Mouse (Mus musculus): ENCODE data around the gene Prkd3.

Gene Prkd3

DNA sequence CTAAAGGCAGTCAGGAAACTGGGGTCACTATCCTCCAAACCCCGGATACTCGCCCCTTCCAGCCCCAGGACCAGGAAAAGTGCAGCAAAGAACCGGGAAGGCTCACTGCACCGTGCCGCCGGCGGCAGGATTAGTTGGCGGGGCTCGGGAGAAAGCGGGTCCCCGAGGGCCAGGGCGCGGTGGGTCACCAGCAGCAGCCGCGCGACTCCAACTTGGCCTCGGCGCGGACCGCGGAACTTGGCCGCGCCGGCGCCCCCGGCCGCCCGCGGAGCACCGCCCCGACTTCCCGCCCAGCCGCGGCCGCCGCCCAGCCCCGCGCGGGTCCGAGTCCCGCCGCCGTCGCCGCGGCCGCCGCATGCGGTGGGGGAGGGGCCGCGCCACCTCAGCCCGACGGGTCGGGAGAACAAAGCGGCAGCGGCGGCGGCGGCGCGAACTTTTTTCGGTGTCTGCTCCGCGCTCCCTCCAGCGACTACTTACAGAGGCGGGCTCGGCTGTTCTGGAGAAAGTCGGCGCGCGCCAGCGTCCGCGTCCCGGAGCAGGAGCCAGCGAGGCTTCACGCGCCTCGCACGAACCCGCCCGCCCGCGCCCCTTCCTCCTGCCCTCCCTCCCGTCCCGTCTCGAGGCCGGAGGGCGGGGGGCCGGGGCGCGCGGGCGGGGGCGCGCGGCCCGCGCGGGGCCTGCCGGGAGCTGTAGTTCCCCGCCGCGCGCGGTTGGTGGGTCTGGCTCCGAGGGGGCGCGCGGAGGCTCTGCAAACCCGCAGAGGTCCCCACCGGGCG, at the start of gene Prkd3:
Gene Prkd3, minus strand, starts transcription at position 609 of the 776 bp plus-strand sequence.
- peak; percentile 63 to 67 for DNase-seq

DNA sequence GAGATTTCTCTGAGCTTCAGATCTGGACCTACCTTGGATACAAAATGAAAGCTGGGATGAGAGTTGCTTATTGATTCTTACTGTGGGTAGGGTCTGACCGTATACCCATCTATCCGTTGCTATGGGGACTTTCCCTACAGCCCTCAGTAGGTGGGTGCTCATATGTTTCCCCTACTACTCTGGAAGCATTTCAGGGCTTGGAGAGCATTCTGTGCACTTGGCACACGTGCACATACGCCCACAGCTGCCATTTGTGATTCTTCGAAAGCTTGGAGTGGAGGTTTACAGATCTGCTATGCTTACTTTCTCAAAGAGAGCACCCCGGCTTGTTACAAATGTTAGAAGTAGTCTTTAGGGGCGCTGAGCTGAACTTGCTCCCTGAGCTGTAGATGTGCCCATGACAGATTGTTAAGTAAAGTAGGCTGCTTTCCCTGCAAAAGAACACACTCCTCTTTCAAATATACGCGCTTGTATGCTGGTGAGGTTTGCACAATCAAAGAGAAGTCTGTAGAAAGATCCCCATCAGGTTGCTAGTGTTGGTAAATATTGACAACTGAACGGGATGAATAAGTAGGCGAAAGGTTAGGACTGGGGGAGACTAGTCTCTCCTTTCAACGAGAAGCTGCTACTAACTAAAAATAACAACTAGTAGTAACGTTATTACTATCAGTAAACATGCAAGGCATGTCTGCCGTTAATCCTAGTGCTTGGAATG, 49.3 kb upstream of the Prkd3 start:
- no peak for DNase-seq

DNA sequence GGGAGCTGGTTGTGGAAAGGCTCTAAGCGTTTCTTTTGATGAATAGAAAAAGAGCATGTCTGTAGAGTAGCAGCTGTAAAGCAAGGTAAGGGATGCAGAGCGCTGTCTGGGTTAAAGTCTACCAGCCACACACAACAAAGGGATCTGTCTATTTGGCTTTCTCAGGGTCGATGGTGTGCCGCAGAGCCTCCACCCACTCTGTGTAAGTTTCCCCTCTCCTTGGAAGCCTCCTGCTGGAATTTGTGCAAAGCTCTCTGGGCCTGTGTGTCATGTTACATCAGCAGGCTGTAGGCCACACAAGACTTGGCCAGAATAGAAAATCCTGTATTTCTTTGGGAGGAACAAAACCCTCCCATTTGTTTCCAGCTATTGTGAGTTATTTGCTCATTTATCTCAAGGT, 48.4 kb upstream of the Prkd3 start:
- DNase-seq, result no peak

DNA sequence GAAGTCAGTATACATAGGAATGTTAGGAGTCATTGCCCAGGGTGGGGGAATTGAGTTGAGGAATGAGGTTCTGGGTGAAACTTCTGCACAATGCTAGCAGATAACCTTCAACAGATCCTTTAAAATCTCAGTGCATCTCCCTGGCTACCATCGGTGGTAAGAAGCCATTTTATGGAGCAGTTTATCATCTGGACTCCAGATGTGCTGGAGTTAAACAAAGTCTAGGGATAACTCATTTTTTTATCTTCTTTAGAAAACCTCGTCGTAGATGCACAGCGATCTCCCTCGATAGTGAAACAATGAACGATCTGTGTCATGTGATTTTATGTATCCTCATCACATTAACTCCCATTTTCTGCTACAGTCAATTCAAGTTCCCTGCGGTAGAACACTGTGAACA, 48.0 kb upstream of the Prkd3 start:
- DNase-seq, result no peak

DNA sequence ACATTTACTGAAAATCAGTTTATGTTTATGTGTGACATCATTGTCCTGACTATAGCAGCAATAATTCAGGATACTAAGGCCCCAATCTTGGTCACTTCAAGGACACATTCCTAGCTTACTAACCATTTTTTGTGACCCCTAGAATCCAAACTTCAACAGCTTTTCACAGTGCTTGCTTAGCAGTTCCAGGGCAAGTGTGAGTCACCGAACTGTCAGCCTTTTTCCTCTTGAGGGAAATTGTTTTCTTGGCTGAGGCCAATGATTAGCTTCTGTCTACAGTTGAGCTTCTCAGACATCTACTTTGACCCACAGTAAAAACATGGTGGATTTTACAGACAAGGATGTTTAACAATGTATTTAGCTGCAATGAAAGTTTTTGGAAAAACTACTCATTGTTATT, 43.6 kb upstream of the Prkd3 start:
- DNase-seq, result no peak

DNA sequence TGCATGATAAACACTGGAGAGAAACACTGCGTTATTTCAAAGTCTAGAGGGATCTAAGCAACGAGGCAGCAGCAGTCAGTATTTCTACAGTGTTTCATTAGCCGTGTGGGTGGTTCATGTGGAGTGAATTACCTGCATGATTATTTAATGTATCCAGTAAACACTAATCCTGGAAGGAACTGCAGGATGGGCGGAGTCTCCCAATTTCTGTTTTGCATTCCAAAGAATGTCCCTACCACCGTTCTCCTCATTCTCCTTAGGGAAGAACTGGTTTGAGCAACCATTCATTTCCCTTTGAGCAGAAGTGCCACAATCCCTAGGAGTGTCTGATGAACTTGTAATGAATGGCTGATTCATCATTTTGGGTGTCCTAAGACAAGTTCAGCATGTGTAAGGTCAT, 39.6 kb upstream of the Prkd3 start:
- DNase-seq, result no peak

DNA sequence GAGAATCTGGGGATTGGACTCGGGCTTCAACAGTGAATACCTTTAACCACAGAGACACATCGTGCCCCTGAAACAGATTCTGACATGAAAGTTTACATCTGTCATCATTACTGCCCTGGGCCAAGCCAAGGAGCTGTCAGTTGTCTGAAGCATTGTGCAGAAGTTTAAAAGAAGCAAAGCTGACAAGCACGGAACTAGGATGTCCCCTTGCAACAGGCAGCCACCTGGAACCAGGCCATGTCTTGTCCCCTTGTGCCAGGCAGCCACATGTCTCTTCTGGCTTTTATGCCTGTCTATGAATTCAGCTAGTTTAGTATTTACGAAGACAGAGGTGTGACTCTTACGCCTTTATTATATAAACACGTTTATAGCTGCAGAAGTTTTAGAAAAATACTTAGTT, 37.7 kb upstream of the Prkd3 start:
- DNase-seq, result no peak

DNA sequence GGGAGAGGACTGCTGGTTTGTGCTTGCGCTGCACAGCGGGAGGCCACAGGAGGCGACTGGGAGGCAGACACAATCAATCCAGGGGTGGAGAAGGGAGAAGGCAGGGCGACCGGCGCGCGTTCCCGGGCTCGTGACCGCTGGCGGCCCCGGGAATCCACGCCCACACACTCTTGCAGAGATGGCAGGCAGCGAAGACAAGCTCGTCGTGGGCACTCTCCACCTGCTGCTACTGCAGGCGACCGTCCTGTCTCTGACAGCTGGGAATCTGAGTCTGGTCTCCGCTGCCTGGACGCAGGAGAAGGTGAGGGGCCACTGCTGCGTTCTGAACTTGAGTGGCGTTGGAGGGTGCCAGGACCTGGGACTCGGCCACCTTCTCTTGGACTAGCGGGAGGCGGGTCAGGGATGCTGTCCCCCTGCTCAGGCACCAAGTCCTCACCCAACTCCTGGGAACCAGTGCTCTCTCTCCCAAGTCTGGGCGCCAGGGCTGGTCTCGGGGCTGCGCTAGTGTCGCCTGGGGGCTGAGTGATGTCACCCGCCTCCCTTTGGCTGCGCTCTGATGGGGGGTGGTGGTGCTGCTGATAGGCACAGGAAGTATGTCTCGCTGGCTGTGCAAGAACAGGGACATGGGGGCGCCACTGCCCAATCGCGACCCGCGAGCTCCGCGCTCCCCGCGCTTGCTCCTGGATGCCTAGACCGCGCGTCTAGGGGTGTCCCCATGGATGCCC, 31.6 kb upstream of the Prkd3 start:
- peak; percentile 45 to 55 for DNase-seq

DNA sequence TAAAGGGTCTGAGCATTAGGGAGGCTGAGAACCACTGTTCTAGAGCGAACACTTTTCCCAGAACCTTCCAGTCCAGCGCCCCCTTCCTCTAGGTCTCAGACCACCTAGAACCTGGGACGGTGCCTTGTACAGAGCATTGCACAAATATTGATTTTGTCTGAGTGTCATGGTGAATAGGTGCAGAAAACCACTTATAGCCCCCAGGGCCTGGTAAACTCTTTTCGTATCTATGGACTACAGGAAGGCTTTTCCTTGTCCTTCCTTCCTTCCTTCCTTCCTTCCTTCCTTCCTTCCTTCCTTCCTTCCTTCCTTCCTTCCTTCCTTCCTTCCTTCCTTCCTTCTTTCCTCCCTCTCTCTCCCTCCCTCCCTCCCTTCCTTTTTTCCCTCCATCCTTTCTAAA, 31.0 kb upstream of the Prkd3 start, which contains the start of gene Qpct:
Gene Qpct, plus strand, starts transcription at position 301 of the 400 bp plus-strand sequence.
- no peak for DNase-seq

DNA sequence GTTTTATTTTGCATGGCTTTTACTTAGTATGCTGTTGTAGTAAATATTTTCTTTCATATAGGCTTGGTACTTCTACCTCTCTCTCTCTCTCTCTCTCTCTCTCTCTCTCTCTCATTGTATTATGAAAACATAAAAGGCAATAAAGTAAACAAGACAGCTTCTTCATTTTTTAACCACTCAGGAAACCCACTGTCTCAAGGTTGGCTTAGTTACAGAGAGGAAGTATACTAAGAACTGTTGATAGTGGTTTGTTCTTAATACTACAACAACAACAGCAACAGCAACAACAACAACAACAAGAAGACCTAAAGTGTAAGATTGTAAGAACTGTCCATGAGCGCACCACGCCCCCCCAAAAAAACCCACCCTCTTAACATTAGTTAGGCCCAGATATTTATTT, 23.1 kb upstream of the Prkd3 start:
- no peak for DNase-seq

DNA sequence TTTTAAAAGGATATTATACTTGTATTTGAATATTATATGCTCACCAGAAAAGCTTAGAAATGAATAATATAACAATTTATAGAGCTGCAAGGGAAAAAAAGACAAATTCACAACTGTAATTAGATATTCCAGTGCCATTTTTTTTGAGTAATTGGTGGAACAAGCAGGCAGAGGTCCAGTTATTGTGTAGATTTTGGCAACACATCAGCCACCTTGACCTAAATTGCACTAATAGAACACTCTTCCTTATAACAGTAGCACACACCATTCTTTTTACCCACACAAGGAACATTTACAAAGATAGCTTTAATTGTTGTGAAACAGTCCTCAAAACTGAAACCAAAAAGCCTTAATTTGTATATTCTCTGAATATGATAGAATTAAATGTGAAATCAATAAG, 19.0 kb upstream of the Prkd3 start:
- DNase-seq, result no peak

DNA sequence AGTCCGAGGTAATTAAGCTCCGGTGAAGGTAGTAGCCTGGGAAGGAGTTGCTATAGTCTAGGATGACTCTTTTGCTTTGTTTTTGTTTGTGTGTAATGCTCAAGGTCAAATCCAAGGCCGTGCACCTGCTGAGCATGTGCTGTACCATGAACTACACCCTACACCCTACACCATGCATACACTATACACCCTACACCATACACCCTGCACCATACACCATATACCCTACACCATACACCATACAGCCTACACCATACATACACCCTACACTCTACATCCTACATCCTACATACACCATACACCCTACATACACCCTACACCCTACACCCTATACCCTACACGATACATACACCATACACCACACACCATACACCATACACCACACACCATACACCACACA, 12.2 kb upstream of the Prkd3 start:
- DNase-seq, result no peak

DNA sequence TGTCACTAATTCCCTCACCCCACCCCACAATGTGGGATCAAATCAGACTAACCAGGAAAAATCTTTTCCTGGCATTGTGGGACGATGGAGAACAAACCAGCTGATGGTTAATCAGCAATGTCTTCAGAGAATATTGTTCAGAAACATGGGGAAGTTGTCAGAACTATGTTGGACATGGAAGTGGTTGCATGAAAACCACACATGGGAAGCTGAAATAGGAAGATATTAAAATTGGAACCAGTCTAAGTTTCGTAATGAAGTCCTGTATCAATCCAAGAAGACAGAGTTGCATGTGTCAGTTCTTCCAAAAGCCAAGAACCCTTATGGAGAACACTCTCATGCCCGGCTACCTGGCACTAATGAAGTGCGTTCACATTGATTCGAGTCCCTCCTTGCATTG, 11.0 kb upstream of the Prkd3 start:
- no peak for DNase-seq

DNA sequence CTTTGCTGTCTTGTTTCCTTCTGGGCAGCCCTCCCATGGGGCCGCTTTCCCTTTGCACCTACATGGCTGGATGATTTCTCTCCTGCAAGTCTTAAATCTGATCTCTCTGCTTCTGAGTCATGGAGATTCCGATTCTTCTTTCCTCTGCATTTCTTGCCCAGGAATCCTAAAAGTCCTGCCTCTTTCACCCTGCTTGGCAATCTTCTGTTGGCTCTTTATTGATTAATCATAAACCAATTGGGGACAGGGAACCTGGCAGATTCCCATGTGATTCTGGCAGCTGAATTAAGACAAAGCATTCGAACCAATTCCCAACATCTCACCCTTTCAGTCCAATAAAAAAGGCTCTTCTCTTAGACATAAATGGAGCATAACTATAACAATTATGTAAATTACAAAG, 8.6 kb upstream of the Prkd3 start:
- DNase-seq, result no peak

DNA sequence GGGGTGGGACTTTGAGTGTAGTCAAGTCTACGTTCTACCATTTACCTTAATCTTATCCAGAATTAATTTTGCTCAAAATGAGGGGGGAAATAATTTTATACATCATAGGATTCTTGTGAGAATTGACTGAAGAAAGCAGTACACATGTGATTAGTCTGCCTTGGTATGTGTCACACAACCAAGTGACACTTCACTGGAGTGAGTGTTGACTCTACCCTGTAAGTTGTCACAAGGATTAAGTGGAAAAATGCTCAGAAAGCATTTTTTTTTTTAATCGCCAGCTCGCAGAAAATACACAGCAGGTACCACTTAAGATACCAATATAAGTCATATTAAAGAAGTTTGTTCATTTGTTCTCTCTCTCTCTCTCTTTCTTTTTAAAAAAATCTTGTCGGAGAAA, 3.9 kb upstream of the Prkd3 start:
- DNase-seq, result no peak

DNA sequence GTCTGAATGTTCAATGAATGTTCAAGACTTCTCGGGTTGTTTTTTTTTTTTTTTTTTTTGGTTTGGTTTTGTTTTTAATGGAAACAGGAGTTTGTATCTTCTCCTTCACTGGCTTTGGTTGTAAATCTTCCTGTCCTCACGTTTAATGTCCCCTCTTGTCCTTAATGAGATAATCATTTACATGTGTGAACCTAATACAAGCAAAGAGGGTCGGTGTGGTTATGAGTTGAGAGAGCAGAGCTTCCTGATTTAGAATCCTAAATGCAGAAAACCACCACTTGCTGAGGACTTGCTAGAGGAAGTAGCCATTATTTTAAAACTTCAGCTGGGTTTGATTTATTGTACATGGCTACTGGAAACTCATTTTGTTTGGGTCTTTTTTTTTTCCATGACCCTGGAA, 2.1 kb upstream of the Prkd3 start:
- DNase-seq, result no peak

DNA sequence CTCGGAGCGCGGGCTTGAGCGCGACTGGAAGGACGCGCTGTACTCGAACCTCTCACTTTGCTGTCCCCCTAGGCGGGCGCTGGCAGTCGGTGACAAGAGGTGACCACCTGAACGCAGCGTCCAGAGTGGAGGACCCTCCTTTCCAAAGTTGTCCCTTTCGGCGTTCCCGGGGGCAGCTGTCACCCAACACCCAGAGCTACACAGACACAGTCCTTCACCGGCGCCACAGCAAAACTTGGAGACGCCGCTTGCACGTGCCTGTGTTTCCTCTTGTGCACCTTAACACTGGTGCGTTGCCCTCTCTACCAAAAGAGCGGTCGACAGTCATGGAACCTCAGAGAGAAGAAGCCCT, 344 bp upstream of the Prkd3 start:
- DNase-seq, result no peak

DNA sequence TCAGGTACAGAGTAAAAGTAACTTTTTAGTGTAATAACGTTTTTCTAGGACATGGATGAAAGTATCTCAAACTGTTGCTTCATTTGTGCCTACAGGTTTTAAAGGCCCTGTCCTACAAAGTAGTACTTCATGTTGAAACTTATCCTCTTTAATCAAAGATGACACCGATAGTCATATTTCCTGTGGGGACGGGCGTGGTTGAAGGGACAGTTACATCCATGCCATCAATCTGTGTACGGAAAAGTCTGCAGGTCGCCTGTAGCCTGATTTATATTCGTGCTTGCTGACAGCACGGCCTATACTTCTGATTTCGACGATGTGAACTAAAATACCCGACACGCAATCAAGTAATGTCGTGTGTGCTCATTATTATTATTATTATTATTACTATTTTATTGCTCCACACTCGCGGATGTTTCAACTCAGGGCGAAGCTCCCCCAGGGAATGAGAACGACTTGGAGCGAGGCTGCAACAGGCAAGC, 849 bp downstream of the Prkd3 start:
- DNase-seq, result no peak

DNA sequence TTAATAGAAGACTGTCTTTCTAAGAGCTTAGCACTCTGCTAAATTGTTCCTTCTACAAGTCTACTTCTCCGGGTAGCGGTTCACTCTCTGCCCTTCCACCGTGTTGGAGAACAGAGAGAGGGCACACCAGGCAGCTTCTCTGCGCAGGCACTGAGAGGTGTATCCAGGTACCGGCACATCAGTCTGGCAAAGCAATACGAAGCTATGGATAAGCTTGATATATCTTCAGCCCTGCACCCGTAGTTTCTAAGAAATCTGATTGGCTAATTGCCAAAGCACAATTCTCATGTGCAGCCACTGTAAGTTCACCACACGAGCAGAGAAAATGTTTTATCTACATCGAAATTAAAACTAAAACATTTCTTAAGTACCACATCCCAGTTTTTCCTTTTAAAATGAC, 2.2 kb downstream of the Prkd3 start:
- no peak for DNase-seq

DNA sequence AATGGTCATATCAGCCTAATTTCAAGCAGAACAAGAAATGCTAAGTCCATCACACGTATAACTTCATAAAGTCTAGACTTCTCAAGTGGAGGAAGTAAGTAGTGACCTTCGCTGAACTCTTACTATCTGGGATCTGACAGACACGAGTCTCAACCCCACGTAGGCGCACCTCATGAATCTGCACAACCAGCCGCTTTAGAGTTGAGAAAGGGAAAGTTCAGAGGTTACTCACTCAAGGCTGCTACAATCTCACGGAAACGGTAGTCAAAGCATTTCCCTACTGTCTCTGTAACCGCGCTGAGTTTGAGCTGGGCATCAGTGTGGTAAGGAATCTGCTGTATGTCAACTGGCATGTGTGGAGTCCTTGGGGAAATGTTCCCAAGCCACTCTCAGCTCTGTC, 4.8 kb downstream of the Prkd3 start:
- DNase-seq, result no peak

DNA sequence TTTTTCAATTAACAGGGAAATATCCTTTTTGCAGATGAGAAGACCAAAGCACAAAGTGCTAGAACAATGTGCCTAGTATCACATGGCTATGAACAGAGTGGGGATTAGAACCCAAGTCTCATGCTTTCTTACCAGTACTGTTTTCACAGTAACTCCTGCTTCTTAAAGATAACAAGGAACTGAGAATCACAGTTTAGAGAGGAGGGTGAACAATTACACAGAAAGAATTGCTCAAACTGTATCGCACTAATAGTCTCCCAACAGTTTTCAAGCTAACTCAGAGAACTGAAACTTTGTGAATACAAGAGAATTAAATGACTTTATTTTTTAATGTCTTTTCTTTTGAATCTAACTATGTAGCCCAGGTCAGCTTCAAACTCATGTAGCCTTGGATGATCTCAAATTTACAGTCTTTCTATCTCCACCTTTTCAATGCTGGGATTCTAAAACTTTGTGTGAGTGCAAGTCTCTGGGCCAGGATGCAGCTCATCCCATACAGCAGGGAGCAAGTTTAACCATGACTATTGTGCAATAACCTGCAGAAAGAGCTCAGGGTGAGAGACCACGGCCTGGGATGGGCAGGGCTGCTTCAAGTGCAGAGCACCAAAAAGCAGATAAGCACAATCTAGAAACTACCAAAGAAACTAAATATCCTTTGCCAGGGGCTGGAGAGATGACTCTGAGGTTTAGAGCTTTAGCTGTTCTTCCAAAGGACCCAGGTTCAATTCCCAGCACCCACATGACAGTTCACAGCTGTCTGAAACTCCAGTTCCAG, 5.5 kb downstream of the Prkd3 start:
- DNase-seq, result no peak

DNA sequence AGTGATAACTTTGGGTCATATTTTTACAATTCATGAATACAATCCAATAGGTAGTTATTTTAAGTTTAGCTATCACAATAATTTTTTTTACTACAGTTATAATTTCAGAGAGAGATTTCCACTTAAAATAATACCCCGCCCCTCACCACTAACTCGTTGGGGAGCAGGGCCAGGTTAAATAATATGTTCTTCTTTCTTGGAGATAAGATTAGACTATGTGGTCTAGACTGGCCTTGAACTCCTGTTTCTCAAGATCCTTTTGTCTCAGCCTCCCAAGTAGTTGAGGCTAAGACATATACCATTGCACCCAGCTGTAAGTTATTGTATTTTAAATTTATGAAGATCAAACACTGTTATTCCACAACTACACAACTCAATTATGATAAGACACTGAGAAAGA, 7.0 kb downstream of the Prkd3 start:
- DNase-seq, result no peak

DNA sequence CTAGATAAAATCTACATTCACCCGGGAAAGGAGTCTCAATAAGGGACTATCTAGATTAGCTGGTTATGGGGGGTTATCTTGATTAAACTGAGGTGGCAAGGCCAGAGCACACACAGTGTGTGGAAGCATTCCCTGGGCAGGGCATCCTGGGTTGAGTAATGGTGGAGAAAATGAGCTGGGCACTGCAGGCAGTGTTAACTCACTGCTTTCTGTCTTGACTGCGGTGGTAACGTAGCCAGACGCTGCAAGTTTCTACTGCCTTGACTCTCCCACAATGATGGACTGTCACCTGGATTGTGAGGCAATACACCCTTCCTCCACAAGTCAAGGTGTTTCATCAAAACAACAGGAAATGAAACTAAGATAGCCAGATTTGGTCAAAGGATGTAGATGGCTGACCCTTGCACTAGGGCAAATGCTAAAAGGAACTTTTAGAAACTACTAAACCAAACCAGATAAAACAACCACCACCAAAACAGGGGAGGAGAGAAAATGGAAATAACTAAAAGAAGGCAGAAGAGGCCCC, 20.8 kb downstream of the Prkd3 start:
- no peak for DNase-seq
